8 mouse cellular contexts compared by ENCODE assay signal in genomic region chr2:167081639-167082038, GRCm38 (mm10). TPM values are rescaled to one million over a fixed set of nuclear protein-coding genes. Genes with fewer than 3 reads are reported as not detected.
DNase-seq lines count a peak whose midpoint lies in the region; ATAC-seq lines count a peak whose summit lies in the region.

No protein-coding gene starts in this region.

- DNase-seq in kidney, adult 18-20 months: no peak
- peak; percentile 44 to 62 for DNase-seq in kidney, postnatal 4 days
- no peak for DNase-seq in right cerebral cortex, postnatal 25 days
- no peak for DNase-seq in right cerebral cortex, postnatal 36 days (ENCODE audit: low spot score in 2 of 2)
- DNase-seq in cerebellum, postnatal 25 days: no peak

- no peaks in the 10 kb centered on the region for H3K36me3 ChIP-seq in kidney, embryonic 16.5 days (ENCODE audit: insufficient read depth, low read length)
- H3K36me3 ChIP-seq in neural tube, embryonic 13.5 days: no peaks in the 10 kb centered on the region

- H3K4me2 ChIP-seq in kidney, embryonic 16.5 days (replicated peaks; ENCODE audit: low read depth, low read length): no peak overlapping the region
- H3K4me2 ChIP-seq in neural tube, embryonic 13.5 days: no peak overlapping the region

- no peak overlapping the region for H3K9ac ChIP-seq in kidney, embryonic 16.5 days (replicated peaks; ENCODE audit: low read length)
- peak overlapping the region; percentile 28; the same call in 1 of the 2 replicates for H3K9ac ChIP-seq in neural tube, embryonic 13.5 days

- H3K4me1 ChIP-seq in kidney, embryonic 16.5 days (ENCODE audit: insufficient read depth, low read length): peaks cover 25% of the 10 kb centered on the region
- peaks cover 22% of the 10 kb centered on the region for H3K4me1 ChIP-seq in neural tube, embryonic 13.5 days (replicated peaks)

- peak; percentile 85 for ATAC-seq in kidney, embryonic 16.5 days (ENCODE audit: low FRiP score, low TSS enrichment)
- ATAC-seq in common myeloid progenitor, adult 5-6 weeks (replicated peaks; ENCODE audit: low read depth, poor library complexity, severe bottlenecking): peak; percentile 94
- 0 out of 2 replicates have a peak, but pooled peaks have one; percentile 25 for ATAC-seq in neural tube, embryonic 13.5 days (ENCODE audit: low read depth)

- H3K27ac ChIP-seq in kidney, embryonic 16.5 days (ENCODE audit: low read length): no peak overlapping the region
- H3K27ac ChIP-seq in neural tube, embryonic 13.5 days (replicated peaks): no peak overlapping the region

- H3K9me3 ChIP-seq in kidney, embryonic 16.5 days (ENCODE audit: low read length): no peaks in the 10 kb centered on the region
- H3K9me3 ChIP-seq in neural tube, embryonic 13.5 days: no peaks in the 10 kb centered on the region

- no peak overlapping the region for H3K4me3 ChIP-seq in kidney, embryonic 16.5 days (ENCODE audit: low read length)
- H3K4me3 ChIP-seq in neural tube, embryonic 13.5 days: no peak overlapping the region

- H3K27me3 ChIP-seq in kidney, embryonic 16.5 days (ENCODE audit: insufficient read depth, low read length): no peaks in the 10 kb centered on the region
- H3K27me3 ChIP-seq in neural tube, embryonic 13.5 days: no peaks in the 10 kb centered on the region

- 7% methylated on average over 4 of the region's 4 CpGs for WGBS in kidney, embryonic 16.5 days
- 31% methylated on average over 4 of the region's 4 CpGs for WGBS in neural tube, embryonic 13.5 days

RNA-seq across cellular contexts. Expression of gene Znfx1, which starts 18.8 kb away (rescaled TPM):
- polyA plus RNA-seq in kidney, embryonic 16.5 days (2015; fragmentation: Nextera tagmentation; extraction: Ambion mirVana): 11.8 TPM in 2 replicates
- total RNA-seq in common myeloid progenitor, adult 5-6 weeks (2017): 15.9 and 18.0 TPM in 2 replicates
- polyA plus RNA-seq in neural tube, embryonic 13.5 days (2015; fragmentation: Nextera tagmentation; extraction: Ambion mirVana): 7.9 and 8.0 TPM in 2 replicates

Comparison
In these comparisons a context has a peak if more than half of its experiments do, and no peak if none do; other contexts are left out.
1. DNase-seq: peak in kidney, postnatal 4 days (2 of 2); none in kidney, adult 18-20 months (single experiment), right cerebral cortex, postnatal 25 days (single experiment), right cerebral cortex, postnatal 36 days (0 of 2) and cerebellum, postnatal 25 days (0 of 2).
2. ATAC-seq: peak in every context shown above with its lines; median percentile 94 in common myeloid progenitor, adult 5-6 weeks; 85 in kidney, embryonic 16.5 days; 25 in neural tube, embryonic 13.5 days.